Mouse (Mus musculus) lung, postnatal 0 days (tissue): ENCODE data around the gene Il18r1. TPM values are rescaled to one million over a fixed set of nuclear protein-coding genes. Genes with fewer than 3 reads are reported as not detected.

Experiments
- ATAC-seq: fragments of 200-750 bp; cut with Nextera tagmentation; 2 replicates; pipeline ENCODE4 v1.8.0; 2017; ENCODE audit warnings: moderate library complexity
- DNase-seq: peaks from one replicate; pipeline ENCODE4 v3.0.0-alpha.2; 2016; ENCODE audit warnings: low spot score
- H3K27ac ChIP-seq: fragments of 300-500 bp; sonication (generic); 2 replicates; pipeline ENCODE4 v1.5.1; 2014; ENCODE audit warnings: antibody characterized with exemption, mild to moderate bottlenecking, low read length, mixed read lengths
- H3K27me3 ChIP-seq: fragments of 300-500 bp; sonication (generic); replicated peaks from 2 replicates; pipeline ENCODE4 v1.6.1; 2014; ENCODE audit warnings: low read length, mixed read lengths; ENCODE audit not compliant: insufficient read depth
- H3K36me3 ChIP-seq: fragments of 300-500 bp; sonication (generic); 2 replicates; pipeline ENCODE4 v1.6.1; 2014; ENCODE audit warnings: low read length, mixed read lengths; ENCODE audit not compliant: insufficient read depth
- H3K4me1 ChIP-seq: fragments of 300-500 bp; sonication (generic); 2 replicates; pipeline ENCODE4 v1.6.1; 2014; ENCODE audit warnings: antibody characterized with exemption, low read depth, low read length, mixed read lengths; ENCODE audit not compliant: insufficient read depth
- H3K4me2 ChIP-seq: fragments of 300-500 bp; sonication (generic); replicated peaks from 2 replicates; pipeline ENCODE4 v1.6.1; 2014; ENCODE audit warnings: low read depth, mild to moderate bottlenecking, low read length, moderate library complexity, mixed read lengths
- H3K4me3 ChIP-seq: fragments of 300-500 bp; sonication (generic); 2 replicates; pipeline ENCODE4 v1.5.1; 2014; ENCODE audit warnings: low read depth, low read length
- H3K9ac ChIP-seq: fragments of 300-500 bp; sonication (generic); replicated peaks from 2 replicates; pipeline ENCODE4 v1.6.1; 2014; ENCODE audit warnings: low read depth, mild to moderate bottlenecking
- H3K9me3 ChIP-seq: fragments of 300-500 bp; sonication (generic); 2 replicates; pipeline ENCODE4 v1.6.1; 2016; ENCODE audit warnings: low read length, mixed read lengths
- CTCF ChIP-seq: IDR thresholded peaks from 2 replicates; pipeline ENCODE4 v1.5.1; 2016; ENCODE audit warnings: antibody characterized with exemption, mild to moderate bottlenecking
- EP300 ChIP-seq: IDR thresholded peaks from 2 replicates; pipeline ENCODE4 v1.6.1; 2016; ENCODE audit warnings: antibody characterized with exemption, mild to moderate bottlenecking, control low read depth
- WGBS: fragments of 180-500 bp; shearing (Covaris S2); extraction: QIAGEN DNeasy Blood & Tissue Kit; methylation state at CpG from one replicate; pipeline ENCODE4 v1.1.7; 2014; 5-methylcytosine and 5-hydroxymethylcytosine counted together
- polyA plus RNA-seq: library from polyadenylated mRNA; unstranded; fragments of >200 nt; fragmentation: Nextera tagmentation; extraction: Ambion mirVana; gene quantifications from 2 replicates; pipeline ENCODE4 v1.2.1, GENCODE M21; 2015

The Il18r1 gene
- polyA plus RNA-seq, 1 experiment from 2014 or later = 38.2 TPM

DNA sequence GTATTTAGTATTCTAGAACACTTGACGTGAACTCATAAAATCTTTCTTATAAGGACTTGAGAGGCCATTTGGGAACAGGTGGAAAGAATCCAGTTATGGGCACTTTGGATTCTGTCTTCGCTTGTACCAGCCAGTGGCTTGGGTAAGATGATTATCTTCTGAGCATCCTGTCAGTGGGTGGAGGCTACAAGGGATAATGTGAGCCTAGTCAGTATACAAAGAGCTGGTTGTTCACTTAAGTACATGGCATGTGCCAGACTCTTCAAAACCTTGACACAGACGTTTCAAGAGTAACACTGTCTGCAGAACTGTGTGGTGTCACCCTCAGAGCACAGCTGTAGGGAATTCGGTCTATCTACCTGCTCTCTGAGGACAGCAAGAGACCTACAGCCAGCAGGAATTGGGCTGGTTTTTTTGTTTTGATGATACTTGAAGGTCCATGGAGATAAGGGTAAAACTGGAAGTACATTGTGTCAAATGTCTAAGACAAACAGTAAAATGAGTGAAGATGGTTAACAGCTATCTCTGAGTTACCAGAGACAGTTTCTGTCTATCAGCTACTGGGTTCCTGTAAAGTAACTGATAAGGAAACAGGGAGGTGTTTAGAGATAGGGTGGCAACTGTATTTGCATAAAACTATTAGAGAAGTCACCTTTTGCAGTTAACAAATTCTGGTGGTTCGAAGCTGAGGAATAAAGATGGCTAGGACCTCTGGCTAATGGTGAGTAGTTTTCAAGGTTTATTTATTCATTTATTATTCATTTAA is 36.3 kb upstream of the Il18r1 start, which contains the start of gene Il1rl1:
TSS of gene Il1rl1 (plus strand) at position 661 of the 766 bp plus-strand sequence.
- Histone ChIP-seq H3K36me3 (no peaks in the 10 kb centered on the region), H3K9ac (no peak within 1 kb of the TSS), H3K27ac (no peak within 1 kb of the TSS), H3K4me3 (no peak within 1 kb of the TSS), H3K4me1 (no peaks in the 10 kb centered on the region), H3K27me3 (no peaks in the 10 kb centered on the region), H3K9me3 (no peaks in the 10 kb centered on the region), H3K4me2 (no peak within 1 kb of the TSS)
- no peak for TF ChIP-seq CTCF
- TF ChIP-seq EP300 = no peak
- ATAC-seq = no peak
- no peak for DNase-seq
- WGBS = 67% methylated on average over 5 of the region's 5 CpGs

GRCm38 (mm10) chr1:40430143-40430834 is 35.1 kb upstream of the Il18r1 start:
- H3K27me3 ChIP-seq = no peaks in the 10 kb centered on the region
- H3K36me3 ChIP-seq = no peaks in the 10 kb centered on the region
- H3K4me3 ChIP-seq = no peak overlapping the region
- no peaks in the 10 kb centered on the region for H3K9me3 ChIP-seq
- DNase-seq (no peak), ATAC-seq (no peak)
- H3K9ac ChIP-seq = no peak overlapping the region
- no peak overlapping the region for H3K4me2 ChIP-seq
- H3K27ac ChIP-seq = no peak overlapping the region
- 65% methylated on average over 4 of the region's 4 CpGs for WGBS
- TF ChIP-seq CTCF (no peak), EP300 (no peak)
- no peaks in the 10 kb centered on the region for H3K4me1 ChIP-seq

- H3K9me3 ChIP-seq = no peaks in the 10 kb centered on the region
- DNase-seq (no peak), ATAC-seq (no peak)
- H3K27me3 ChIP-seq = no peaks in the 10 kb centered on the region
- H3K4me1 ChIP-seq = no peaks in the 10 kb centered on the region
- WGBS = 75% methylated on average over 2 of the region's 2 CpGs
- H3K36me3 ChIP-seq = no peaks in the 10 kb centered on the region
- H3K9ac ChIP-seq = no peak overlapping the region
- no peak overlapping the region for H3K27ac ChIP-seq
- no peak overlapping the region for H3K4me2 ChIP-seq
- TF ChIP-seq EP300 = no peak
- H3K4me3 ChIP-seq = no peak overlapping the region
Measured at GRCm38 (mm10) chr1:40432169-40432568, 33.2 kb upstream of the Il18r1 start.

DNA sequence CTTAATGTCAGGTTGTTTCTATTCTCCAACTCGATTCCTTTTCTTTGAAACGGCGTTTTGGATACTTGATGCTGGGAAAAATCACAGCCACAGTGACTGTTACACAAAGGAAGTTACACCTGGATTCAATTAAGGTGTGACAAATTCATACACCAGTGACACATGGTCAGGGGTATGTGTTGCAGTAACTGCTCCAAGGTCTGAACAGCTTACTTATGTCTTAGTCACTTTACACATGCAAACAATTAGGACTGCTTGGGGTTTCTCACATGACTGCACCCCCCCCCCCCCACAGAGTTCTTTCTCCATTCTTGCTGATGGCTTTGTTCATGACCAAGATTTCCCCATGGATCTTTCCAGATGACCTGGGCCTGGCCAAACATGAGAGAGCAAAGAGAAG is 29.4 kb upstream of the Il18r1 start:
- no peak overlapping the region for H3K27ac ChIP-seq
- no peak overlapping the region for H3K9ac ChIP-seq
- H3K36me3 ChIP-seq = no peaks in the 10 kb centered on the region
- H3K27me3 ChIP-seq = no peaks in the 10 kb centered on the region
- H3K9me3 ChIP-seq = no peaks in the 10 kb centered on the region
- ATAC-seq (no peak), DNase-seq (no peak)
- no peak overlapping the region for H3K4me3 ChIP-seq
- no peak for TF ChIP-seq CTCF
- TF ChIP-seq EP300 = no peak
- no peaks in the 10 kb centered on the region for H3K4me1 ChIP-seq
- WGBS = 75% methylated on average over 3 of the region's 3 CpGs
- no peak overlapping the region for H3K4me2 ChIP-seq

GRCm38 (mm10) chr1:40437340-40437739 is 28.0 kb upstream of the Il18r1 start:
- TF ChIP-seq CTCF = no peak
- TF ChIP-seq EP300 = no peak
- Histone ChIP-seq H3K4me1 (no peaks in the 10 kb centered on the region), H3K9ac (no peak overlapping the region), H3K27me3 (no peaks in the 10 kb centered on the region), H3K4me2 (no peak overlapping the region), H3K36me3 (no peaks in the 10 kb centered on the region), H3K9me3 (no peaks in the 10 kb centered on the region), H3K4me3 (no peak overlapping the region), H3K27ac (no peak overlapping the region)
- ATAC-seq (no peak), DNase-seq (no peak)
- 82% methylated on average over 2 of the region's 2 CpGs for WGBS

DNA sequence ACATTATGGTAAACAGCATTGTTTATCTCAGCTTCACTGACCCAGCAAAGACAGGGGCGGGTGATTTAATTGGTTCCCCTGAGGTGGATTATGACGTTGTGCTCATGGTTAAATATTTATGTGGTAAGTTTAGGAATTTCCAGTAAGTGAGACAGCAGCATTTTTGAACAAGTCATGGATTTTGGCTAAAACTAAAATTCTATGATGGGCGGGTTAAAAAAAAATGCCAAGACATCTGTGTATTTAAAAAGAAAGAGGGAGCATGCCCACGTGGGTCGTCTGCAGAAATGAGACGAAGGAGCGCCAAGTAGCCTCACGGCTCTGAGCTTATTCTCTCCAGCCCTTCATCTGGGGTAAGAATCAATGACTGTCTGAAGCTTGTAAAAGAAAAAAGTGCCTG is 25.8 kb upstream of the Il18r1 start:
- H3K4me1 ChIP-seq = no peaks in the 10 kb centered on the region
- H3K9ac ChIP-seq = no peak overlapping the region
- no peak overlapping the region for H3K4me3 ChIP-seq
- H3K4me2 ChIP-seq = no peak overlapping the region
- 61% methylated on average over 8 of the region's 8 CpGs for WGBS
- TF ChIP-seq EP300 = no peak
- no peaks in the 10 kb centered on the region for H3K27me3 ChIP-seq
- H3K27ac ChIP-seq = no peak overlapping the region
- H3K36me3 ChIP-seq = no peaks in the 10 kb centered on the region
- DNase-seq (no peak), ATAC-seq (no peak)
- no peaks in the 10 kb centered on the region for H3K9me3 ChIP-seq
